Mouse (Mus musculus): ENCODE data around the gene Kcnn3.

- TF ChIP-seq CTCF (conservative IDR thresholded peaks at IDR 0.05; ENCODE audit: insufficient read depth, insufficient read length, low read depth, low read length), result no peak
- TF ChIP-seq POLR2A (IDR thresholded peaks at IDR 0.05; ENCODE audit: low read depth, low read length), result no peak
These were observed 103.6 kb downstream of the Kcnn3 start for GRCm38 (mm10) chr3:89623531-89623930.

Measured in kidney, adult 2 months (tissue).